Mouse (Mus musculus) neural tube, embryonic 14.5 days (tissue): ENCODE data around the gene Trf. TPM values are rescaled to one million over a fixed set of nuclear protein-coding genes. Genes with fewer than 3 reads are reported as not detected.

Experiments
- ATAC-seq: fragments of 200-750 bp; cut with Nextera tagmentation; 2 replicates; pipeline ENCODE4 v1.8.0; 2017; ENCODE audit warnings: low read depth, mild to moderate bottlenecking, moderate TSS enrichment, moderate library complexity
- H3K27ac ChIP-seq: fragments of 300-500 bp; sonication (generic); 2 replicates; pipeline ENCODE4 v1.5.1; 2014; ENCODE audit warnings: low read depth, mild to moderate bottlenecking, control low read depth, low read length, moderate library complexity, mixed read lengths
- H3K27me3 ChIP-seq: fragments of 300-500 bp; sonication (generic); 2 replicates; pipeline ENCODE4 v1.6.1; 2014; ENCODE audit warnings: low read length; ENCODE audit not compliant: control insufficient read depth, insufficient read depth
- H3K36me3 ChIP-seq: fragments of 300-500 bp; sonication (generic); 2 replicates; pipeline ENCODE4 v1.6.1; 2014; ENCODE audit warnings: low read length, mixed read lengths; ENCODE audit not compliant: control insufficient read depth, insufficient read depth
- H3K4me1 ChIP-seq: fragments of 300-500 bp; sonication (generic); 2 replicates; pipeline ENCODE4 v1.6.1; 2014; ENCODE audit warnings: low read length; ENCODE audit not compliant: control insufficient read depth, insufficient read depth
- H3K4me2 ChIP-seq: fragments of 300-500 bp; sonication (generic); 2 replicates; pipeline ENCODE4 v1.6.1; 2014; ENCODE audit warnings: mild to moderate bottlenecking, low read depth, low read length, control low read depth
- H3K4me3 ChIP-seq: fragments of 300-500 bp; sonication (generic); 2 replicates; pipeline ENCODE4 v1.5.1; 2014; ENCODE audit warnings: low read depth, low read length, control low read depth, mixed read lengths
- H3K9ac ChIP-seq: fragments of 300-500 bp; sonication (generic); replicated peaks from 2 replicates; pipeline ENCODE4 v1.6.1; 2014; ENCODE audit warnings: low read depth, mild to moderate bottlenecking, control low read depth, low read length, mixed read lengths
- H3K9me3 ChIP-seq: fragments of 300-500 bp; sonication (generic); 2 replicates; pipeline ENCODE4 v1.6.1; 2016; ENCODE audit warnings: low read length; ENCODE audit not compliant: control insufficient read depth
- WGBS: fragments of 180-500 bp; shearing (Covaris S2); extraction: QIAGEN DNeasy Blood & Tissue Kit; methylation state at CpG from one replicate; pipeline ENCODE4 v1.1.7; 2014; 5-methylcytosine and 5-hydroxymethylcytosine counted together
- polyA plus RNA-seq: library from polyadenylated mRNA; unstranded; fragments of >200 nt; fragmentation: Nextera tagmentation; extraction: Ambion mirVana; gene quantifications from 2 replicates; pipeline ENCODE4 v1.2.1, GENCODE M21; 2014

The Trf gene
- 28.0 and 47.3 TPM in 2 replicates for polyA plus RNA-seq

DNA sequence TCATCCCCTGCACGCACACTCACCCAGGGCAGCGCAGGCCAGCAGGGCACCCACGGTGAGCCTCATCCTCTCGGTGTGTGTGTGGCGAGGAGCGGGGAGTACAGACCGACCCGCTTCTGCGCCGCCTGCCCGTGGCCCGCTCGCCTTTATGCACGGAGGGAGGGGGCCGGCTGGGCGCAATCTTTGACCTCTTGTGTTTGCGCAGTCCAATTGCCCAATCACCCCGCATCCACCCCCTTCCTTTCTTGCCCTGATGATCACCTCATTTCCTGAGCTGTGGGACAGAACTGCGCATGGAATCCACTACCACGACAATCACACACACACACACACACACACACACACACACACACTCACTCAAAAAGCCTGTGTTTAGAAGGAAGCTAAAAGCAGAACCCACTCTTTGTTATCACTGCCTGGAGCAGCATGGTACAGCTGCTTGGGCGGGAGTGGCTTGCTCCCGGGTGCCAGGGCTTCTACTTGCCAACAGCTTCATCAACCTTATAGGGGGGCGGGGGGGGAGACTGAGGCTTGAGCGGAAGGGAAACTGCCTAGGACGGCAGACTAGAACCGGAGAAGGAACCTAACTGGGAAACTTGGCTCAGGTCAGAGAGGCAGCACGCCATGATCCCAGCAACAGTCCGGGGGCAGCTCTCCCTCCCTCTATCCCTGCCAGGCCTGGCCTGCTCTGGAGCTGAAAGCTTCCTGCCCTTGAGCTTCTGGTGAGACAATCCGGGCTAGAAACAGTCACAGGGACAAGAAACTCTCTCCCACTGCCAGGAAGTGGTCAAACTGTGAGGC lies at the start of gene Trf, which contains the start of gene Gm20425:
Gene Trf (minus strand): TSS at position 294 of the 801 bp plus-strand sequence.
Gene Gm20425 (minus strand): TSS at position 157 of the 801 bp plus-strand sequence.
- ATAC-seq, result peak; percentile 74; the same call in 1 of the 2 replicates
- peak within 1 kb of the TSS; percentile 31 for H3K4me2 ChIP-seq
- H3K27ac ChIP-seq, result peak within 1 kb of the TSS; percentile 56; the same call in 1 of the 2 replicates
- no peaks in the 10 kb centered on the region for H3K36me3 ChIP-seq
- H3K27me3 ChIP-seq, result no peaks in the 10 kb centered on the region
- 34% methylated on average over 26 of the region's 29 CpGs for WGBS
- H3K4me3 ChIP-seq, result 0 out of 2 replicates have a peak within 1 kb of the TSS, but pooled peaks have one; percentile 16
- 0 out of 2 replicates have a peak within 1 kb of the TSS, but pooled peaks have one; percentile 37 for H3K9ac ChIP-seq
- no peaks in the 10 kb centered on the region for H3K4me1 ChIP-seq
- H3K9me3 ChIP-seq, result no peaks in the 10 kb centered on the region

GRCm38 (mm10) chr9:103276876-103277275 lies 46.6 kb upstream of the Trf start:
- WGBS, result 90% methylated on average over 6 of the region's 6 CpGs
- Histone ChIP-seq H3K27ac (no peak overlapping the region), H3K36me3 (no peaks in the 10 kb centered on the region), H3K27me3 (no peaks in the 10 kb centered on the region), H3K4me3 (no peak overlapping the region), H3K4me2 (no peak overlapping the region), H3K9me3 (no peaks in the 10 kb centered on the region), H3K4me1 (no peaks in the 10 kb centered on the region), H3K9ac (no peak overlapping the region)
- no peak for ATAC-seq

GRCm38 (mm10) chr9:103275676-103276075 lies 45.4 kb upstream of the Trf start:
- ATAC-seq, result no peak

DNA sequence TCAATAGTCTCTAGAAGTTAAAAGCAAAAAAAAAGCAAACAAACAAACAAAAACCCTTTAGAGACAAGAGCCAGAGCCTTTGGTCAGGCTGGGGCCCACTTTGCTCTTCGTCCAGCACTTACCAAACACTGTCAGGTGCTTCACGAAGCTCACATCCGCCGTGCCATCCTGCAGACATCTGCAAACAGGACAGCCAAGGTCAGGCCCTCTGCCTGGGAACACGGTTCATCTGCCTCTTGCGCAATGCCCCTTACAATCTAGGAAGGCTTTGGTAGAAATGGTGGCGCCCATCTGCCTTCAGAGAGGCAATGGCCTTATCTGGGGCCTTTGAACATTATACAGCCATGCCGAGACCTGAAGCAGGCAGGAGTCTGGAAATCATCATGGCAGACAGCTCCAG lies 44.6 kb upstream of the Trf start:
- Histone ChIP-seq H3K9me3 (no peaks in the 10 kb centered on the region), H3K9ac (no peak overlapping the region), H3K27me3 (no peaks in the 10 kb centered on the region), H3K4me1 (no peaks in the 10 kb centered on the region), H3K36me3 (no peaks in the 10 kb centered on the region), H3K27ac (no peak overlapping the region), H3K4me3 (no peak overlapping the region), H3K4me2 (no peak overlapping the region)
- no peak for ATAC-seq
- WGBS, result 93% methylated on average over 8 of the region's 8 CpGs

More at GRCm38 (mm10) chr9:103275676-103276075, 45.4 kb upstream of the Trf start:
- Histone ChIP-seq H3K4me2 (no peak overlapping the region), H3K27ac (no peak overlapping the region), H3K27me3 (no peaks in the 10 kb centered on the region), H3K4me3 (no peak overlapping the region), H3K4me1 (no peaks in the 10 kb centered on the region), H3K9me3 (no peaks in the 10 kb centered on the region), H3K9ac (no peak overlapping the region), H3K36me3 (no peaks in the 10 kb centered on the region)
- 81% methylated on average over 1 of the region's 1 CpGs for WGBS

- Histone ChIP-seq H3K27ac (no peak overlapping the region), H3K4me3 (no peak overlapping the region), H3K9ac (no peak overlapping the region), H3K27me3 (no peaks in the 10 kb centered on the region), H3K9me3 (no peaks in the 10 kb centered on the region), H3K4me1 (no peaks in the 10 kb centered on the region), H3K4me2 (no peak overlapping the region), H3K36me3 (no peaks in the 10 kb centered on the region)
- peak; percentile 80; the same call in 1 of the 2 replicates for ATAC-seq
- 19% methylated on average over 4 of the region's 4 CpGs for WGBS
These were observed 40.9 kb upstream of the Trf start for GRCm38 (mm10) chr9:103271104-103271503.

DNA sequence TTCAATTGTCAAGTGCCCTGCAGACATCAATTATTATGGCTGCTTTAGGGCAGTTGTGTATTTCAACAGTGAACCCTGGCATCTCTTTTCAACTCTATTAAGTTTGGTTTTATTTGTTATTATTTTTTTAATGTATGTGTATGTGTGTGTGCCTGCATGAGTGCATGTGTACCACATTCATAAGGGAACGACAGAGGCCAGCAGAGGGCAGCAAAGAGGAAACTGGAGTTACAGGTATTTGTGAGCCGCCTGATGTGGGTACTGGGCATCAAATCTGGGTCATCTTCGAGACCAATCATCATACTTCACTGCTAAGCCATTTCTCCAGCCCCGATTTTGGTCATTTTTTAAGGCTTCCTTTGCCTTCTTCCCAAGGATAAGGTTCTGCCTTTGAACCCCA lies 35.5 kb upstream of the Trf start:
- no peak overlapping the region for H3K27ac ChIP-seq
- no peak overlapping the region for H3K4me3 ChIP-seq
- H3K36me3 ChIP-seq, result no peaks in the 10 kb centered on the region
- H3K4me1 ChIP-seq, result no peaks in the 10 kb centered on the region
- no peaks in the 10 kb centered on the region for H3K9me3 ChIP-seq
- no peak for ATAC-seq
- 91% methylated on average over 4 of the region's 4 CpGs for WGBS
- H3K9ac ChIP-seq, result no peak overlapping the region
- H3K27me3 ChIP-seq, result no peaks in the 10 kb centered on the region
- H3K4me2 ChIP-seq, result no peak overlapping the region

DNA sequence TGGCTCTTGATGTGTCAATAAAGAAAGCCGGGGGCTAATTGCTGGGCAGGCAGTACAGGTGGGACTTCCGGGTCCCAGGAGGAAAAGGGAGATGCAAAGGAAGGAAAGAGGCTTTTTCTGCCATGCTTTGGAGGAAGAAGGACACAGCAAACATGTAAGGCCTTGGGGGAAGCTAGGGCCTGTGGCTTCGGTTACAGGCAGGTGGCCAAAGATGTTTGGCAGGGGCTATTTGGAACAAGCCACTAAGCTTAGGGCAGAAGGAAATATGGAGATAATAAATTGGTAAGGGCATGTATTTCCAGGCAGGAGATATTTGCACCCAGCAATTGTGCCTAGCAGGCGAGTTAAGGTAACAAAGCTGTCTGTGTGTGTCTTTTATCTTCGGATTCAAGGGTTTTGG lies 22.7 kb upstream of the Trf start:
- no peak overlapping the region for H3K27ac ChIP-seq
- H3K36me3 ChIP-seq, result no peaks in the 10 kb centered on the region
- WGBS, result 79% methylated on average over 5 of the region's 5 CpGs

GRCm38 (mm10) chr9:103248618-103249017 lies 18.4 kb upstream of the Trf start:
- ATAC-seq, result no peak
- H3K4me2 ChIP-seq, result no peak overlapping the region
- no peaks in the 10 kb centered on the region for H3K9me3 ChIP-seq
- no peaks in the 10 kb centered on the region for H3K27me3 ChIP-seq
- H3K9ac ChIP-seq, result no peak overlapping the region
- WGBS, result 59% methylated on average over 4 of the region's 4 CpGs
- no peak overlapping the region for H3K27ac ChIP-seq
- H3K4me3 ChIP-seq, result no peak overlapping the region
- no peaks in the 10 kb centered on the region for H3K36me3 ChIP-seq
- H3K4me1 ChIP-seq, result no peaks in the 10 kb centered on the region

More for the DNA sequence above, 22.7 kb upstream of the Trf start:
- ATAC-seq, result no peak
- Histone ChIP-seq H3K4me2 (no peak overlapping the region), H3K4me3 (no peak overlapping the region), H3K4me1 (no peaks in the 10 kb centered on the region), H3K27me3 (no peaks in the 10 kb centered on the region), H3K9ac (no peak overlapping the region), H3K9me3 (no peaks in the 10 kb centered on the region)

GRCm38 (mm10) chr9:103246526-103247168 lies 16.4 kb upstream of the Trf start:
- Histone ChIP-seq H3K27me3 (no peaks in the 10 kb centered on the region), H3K36me3 (no peaks in the 10 kb centered on the region), H3K4me3 (no peak overlapping the region), H3K9ac (no peak overlapping the region), H3K27ac (no peak overlapping the region), H3K4me1 (no peaks in the 10 kb centered on the region), H3K4me2 (no peak overlapping the region), H3K9me3 (no peaks in the 10 kb centered on the region)
- no peak for ATAC-seq
- WGBS, result 91% methylated on average over 8 of the region's 8 CpGs
